Mouse (Mus musculus) G1E (cell line): ENCODE data around the gene Omt2b.
"Not testable (repeated sequence)": the region's sequence is repeated elsewhere in the genome, so short reads cannot be mapped to it uniquely, and the experiment has no call there.

Experiments
- CTCF ChIP-seq: IDR thresholded peaks from 2 replicates; pipeline ENCODE4 v1.5.1; 2012; ENCODE audit warnings: low read depth, low read length, inconsistent platforms, mixed read lengths
- GATA1 ChIP-seq: IDR thresholded peaks from 2 replicates; pipeline ENCODE4 v1.6.1; 2012; ENCODE audit warnings: borderline replicate concordance, low read length, inconsistent platforms, mixed read lengths
- TAL1 ChIP-seq: conservative IDR thresholded peaks from 2 replicates; pipeline ENCODE4 v1.6.1; 2012; ENCODE audit warnings: low read depth, low read length, inconsistent platforms, mixed read lengths

- TF ChIP-seq CTCF, TAL1, GATA1: not testable (repeated sequence)
Observed at GRCm38 (mm10) chr9:78345235-78345634, 17.8 kb downstream of the Omt2b start.
